Mouse (Mus musculus) midbrain, embryonic 10.5 days (tissue): ENCODE measurements around the gene Rab42. TPM values are rescaled to one million over a fixed set of nuclear protein-coding genes. Genes with fewer than 3 reads are reported as not detected.

Experiments used
- DNase-seq: peaks from one replicate; pipeline ENCODE4 v3.0.0-alpha.2; 2017; ENCODE audit warnings: low spot score
- H3K27ac ChIP-seq: fragments of 300-500 bp; sonication (generic); replicated peaks from 2 replicates; pipeline ENCODE4 v1.5.1; 2016; ENCODE audit warnings: mild to moderate bottlenecking
- H3K27me3 ChIP-seq: fragments of 300-500 bp; sonication (generic); 2 replicates; pipeline ENCODE4 v1.6.1; 2016; ENCODE audit warnings: low read depth, mild to moderate bottlenecking; ENCODE audit not compliant: poor library complexity, severe bottlenecking
- H3K36me3 ChIP-seq: fragments of 300-500 bp; sonication (generic); 2 replicates; pipeline ENCODE4 v1.6.1; 2016; ENCODE audit warnings: mild to moderate bottlenecking, moderate library complexity
- H3K4me1 ChIP-seq: fragments of 300-500 bp; sonication (generic); 2 replicates; pipeline ENCODE4 v1.6.1; 2016
- H3K4me3 ChIP-seq: fragments of 300-500 bp; sonication (generic); 2 replicates; pipeline ENCODE4 v1.5.1; 2016; ENCODE audit warnings: mild to moderate bottlenecking, moderate library complexity
- H3K9me3 ChIP-seq: fragments of 300-500 bp; sonication (generic); replicated peaks from 2 replicates; pipeline ENCODE4 v1.6.1; 2016; ENCODE audit warnings: mild to moderate bottlenecking
- WGBS: fragments of 180-500 bp; shearing (Covaris S2); methylation state at CpG from one replicate; pipeline ENCODE4 v1.1.7; 2016; 5-methylcytosine and 5-hydroxymethylcytosine counted together
- polyA plus RNA-seq: library from polyadenylated mRNA; unstranded; fragments of >200 nt; fragmentation: Nextera tagmentation; extraction: Ambion mirVana; gene quantifications from 2 replicates; pipeline ENCODE4 v1.2.1, GENCODE M21; 2016

The Rab42 gene
- polyA plus RNA-seq = 0.79 and 0.85 TPM in 2 replicates

DNA sequence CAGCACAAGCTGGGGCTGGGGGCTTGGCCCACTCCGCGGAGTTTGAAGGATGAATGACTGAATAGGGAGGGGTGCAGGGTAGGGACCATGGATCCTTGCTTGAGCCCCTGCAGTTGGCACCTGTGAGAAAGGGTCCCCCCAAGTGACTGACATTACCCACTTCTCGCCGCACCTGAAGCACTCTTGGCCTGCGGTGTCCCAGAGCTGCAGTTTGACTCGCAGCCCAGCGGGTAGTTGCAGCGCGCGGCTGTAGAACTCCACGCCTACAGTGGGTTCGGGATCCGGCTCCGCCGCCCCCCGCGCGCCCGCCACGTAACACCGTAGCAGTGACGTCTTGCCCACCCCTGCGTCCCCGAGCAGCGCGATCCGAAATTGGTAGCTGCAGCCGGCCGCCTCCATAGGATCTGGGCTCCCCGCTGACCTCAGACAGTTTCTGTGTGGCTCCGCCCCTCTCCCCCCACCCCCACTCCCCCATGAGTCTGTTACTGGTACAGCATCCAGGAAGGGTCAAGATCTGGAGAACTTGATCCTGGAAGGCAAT, at the start of gene Rab42:
Gene Rab42, minus strand, starts transcription at position 447 of the 541 bp plus-strand sequence.
- 2% methylated on average over 31 of the region's 31 CpGs for WGBS
- H3K27ac ChIP-seq = peak within 1 kb of the TSS; percentile 70
- no peaks in the 10 kb centered on the region for H3K36me3 ChIP-seq
- peaks cover 14% of the 10 kb centered on the region for H3K4me1 ChIP-seq
- no peaks in the 10 kb centered on the region for H3K9me3 ChIP-seq
- no peaks in the 10 kb centered on the region for H3K27me3 ChIP-seq
- DNase-seq = peak; percentile 64
- H3K4me3 ChIP-seq = peak within 1 kb of the TSS; percentile 59

DNA sequence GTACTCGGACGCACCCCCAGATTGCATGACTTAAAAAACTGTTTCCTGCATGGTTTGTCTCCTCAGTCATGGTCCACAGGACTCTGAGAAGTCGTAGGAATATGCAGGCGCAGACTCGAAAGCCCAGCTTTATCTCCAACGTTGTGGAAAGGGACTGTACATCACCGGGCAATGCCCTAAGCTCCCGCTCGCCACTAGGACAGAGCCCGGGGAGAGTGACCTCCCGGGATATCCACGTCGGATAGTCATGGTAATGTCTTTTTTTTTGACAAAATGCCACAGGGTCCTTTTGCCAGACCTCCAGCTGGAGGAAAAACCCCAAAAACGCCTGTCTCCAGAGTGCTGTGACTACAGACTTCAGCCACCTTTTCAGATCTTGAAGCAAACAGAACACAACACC, 49.6 kb upstream of the Rab42 start:
- peak; percentile 30 for DNase-seq
- H3K27me3 ChIP-seq = no peaks in the 10 kb centered on the region

DNA sequence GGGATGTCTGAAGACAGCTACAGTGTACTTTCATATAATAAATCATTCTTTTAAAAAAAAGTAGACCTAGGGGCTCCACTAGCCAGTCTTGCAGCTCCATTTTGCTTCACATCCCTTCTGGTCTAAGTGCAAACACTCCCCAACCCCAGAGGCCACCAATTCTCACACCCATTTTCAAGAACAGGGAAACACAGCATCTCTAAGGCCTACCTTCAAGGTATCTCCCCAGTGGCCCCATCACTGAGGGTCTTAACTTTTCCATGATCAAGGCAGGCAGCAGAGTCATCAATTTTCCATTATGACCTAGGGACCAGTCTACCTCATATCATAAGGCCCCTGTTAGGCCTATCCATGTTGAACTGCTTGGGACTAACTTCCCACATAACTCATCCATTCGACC, 48.2 kb upstream of the Rab42 start:
- peaks cover 30% of the 10 kb centered on the region for H3K4me1 ChIP-seq
- no peaks in the 10 kb centered on the region for H3K27me3 ChIP-seq
- H3K27ac ChIP-seq = no peak overlapping the region
- 35% methylated on average over 1 of the region's 1 CpGs for WGBS
- no peak for DNase-seq
- no peaks in the 10 kb centered on the region for H3K9me3 ChIP-seq
- H3K36me3 ChIP-seq = peaks cover 26% of the 10 kb centered on the region
- H3K4me3 ChIP-seq = peak overlapping the region; percentile 85

More for the DNA sequence above, 49.6 kb upstream of the Rab42 start:
- H3K27ac ChIP-seq = peak overlapping the region; percentile 94
- WGBS = under 1% methylated on average over 14 of the region's 14 CpGs
- H3K4me1 ChIP-seq = peaks cover 27% of the 10 kb centered on the region
- no peaks in the 10 kb centered on the region for H3K9me3 ChIP-seq
- H3K4me3 ChIP-seq = peak overlapping the region; percentile 85
- peaks cover 40% of the 10 kb centered on the region for H3K36me3 ChIP-seq

DNA sequence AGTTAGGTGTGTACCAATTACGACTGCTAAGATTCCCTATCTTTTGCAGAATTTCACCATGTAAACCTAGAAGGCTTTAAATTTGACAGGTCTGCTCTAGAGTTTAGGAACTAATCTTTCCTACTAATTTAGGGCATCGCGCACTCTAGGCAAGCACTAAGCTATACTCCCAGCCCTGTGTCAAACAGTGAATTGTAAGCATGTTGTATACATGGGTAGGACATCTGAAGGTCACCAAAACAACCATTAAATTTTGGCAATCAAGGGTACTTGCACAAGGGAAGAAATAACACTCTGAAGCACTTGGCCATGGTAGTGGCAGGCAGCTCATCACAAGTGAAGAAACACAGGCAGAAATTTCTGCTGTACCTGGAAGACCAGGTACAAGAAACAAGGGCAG, 47.7 kb upstream of the Rab42 start:
- Histone ChIP-seq H3K4me3 (peak overlapping the region; percentile 85), H3K9me3 (no peaks in the 10 kb centered on the region), H3K36me3 (peaks cover 21% of the 10 kb centered on the region), H3K4me1 (peaks cover 30% of the 10 kb centered on the region), H3K27ac (no peak overlapping the region), H3K27me3 (no peaks in the 10 kb centered on the region)
- DNase-seq = no peak
- 58% methylated on average over 3 of the region's 3 CpGs for WGBS

DNA sequence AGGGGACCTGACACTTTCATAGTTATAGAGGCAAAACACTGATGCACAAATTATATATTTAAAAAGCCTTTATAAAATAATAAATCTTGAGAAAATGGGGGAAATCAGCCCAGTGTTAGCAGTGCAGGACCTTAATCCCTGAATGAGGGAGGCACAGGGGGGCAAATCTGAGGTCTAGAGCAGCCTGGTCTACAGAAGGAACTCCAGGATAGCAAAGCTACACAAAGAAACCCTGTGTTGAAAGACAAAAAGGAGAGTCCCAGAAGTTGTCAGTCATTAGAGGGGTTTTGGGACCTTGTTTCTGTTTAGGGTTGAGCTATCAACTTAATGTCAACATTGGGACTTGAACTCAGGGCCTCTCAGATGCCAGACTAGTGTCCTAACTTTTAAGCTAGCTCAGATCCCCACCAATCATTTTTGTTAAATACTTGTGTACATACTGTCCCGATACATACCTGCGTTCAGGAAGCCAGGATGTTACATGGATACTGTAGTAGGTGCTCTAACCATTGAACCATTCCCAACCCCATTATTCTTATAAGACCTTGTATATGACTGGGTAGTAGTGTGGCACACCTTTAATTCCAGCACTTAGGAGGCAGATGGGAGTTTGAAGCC, 47.0 kb upstream of the Rab42 start:
- no peak for DNase-seq
- WGBS = 35% methylated on average over 2 of the region's 2 CpGs
- peaks cover 32% of the 10 kb centered on the region for H3K4me1 ChIP-seq

DNA sequence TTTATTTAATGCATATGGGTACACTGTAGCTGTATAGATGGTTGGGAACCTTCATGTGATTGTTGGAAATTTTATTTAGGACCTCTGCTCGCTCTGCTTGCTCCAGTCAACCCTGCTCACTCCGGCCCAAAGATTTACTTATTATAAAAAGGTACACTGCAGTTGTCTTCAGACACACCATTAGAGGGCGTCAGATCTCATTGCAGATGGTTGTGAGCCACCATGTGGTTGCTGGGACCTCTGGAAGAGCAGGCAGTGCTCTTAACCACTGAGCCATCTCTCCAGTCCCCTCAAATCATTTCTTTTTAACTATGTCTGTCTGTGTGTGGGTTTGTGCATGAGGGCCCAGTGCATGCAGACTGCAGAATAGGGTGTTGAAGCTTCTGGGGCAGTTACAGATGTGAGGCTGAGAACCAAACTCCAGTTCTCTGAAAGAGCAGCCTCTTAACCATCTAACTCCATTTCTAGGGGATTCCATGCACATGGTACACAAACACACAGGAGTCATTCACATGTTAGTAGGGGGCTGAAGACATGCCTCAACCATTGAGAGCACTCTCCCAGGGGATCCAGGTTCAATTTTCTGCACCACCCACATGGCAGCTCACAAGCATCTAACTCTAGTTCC, 46.4 kb upstream of the Rab42 start:
- 56% methylated on average over 3 of the region's 3 CpGs for WGBS
- Histone ChIP-seq H3K4me1 (peaks cover 38% of the 10 kb centered on the region), H3K4me3 (no peak overlapping the region), H3K27me3 (no peaks in the 10 kb centered on the region), H3K36me3 (peaks cover 19% of the 10 kb centered on the region), H3K9me3 (no peaks in the 10 kb centered on the region), H3K27ac (no peak overlapping the region)
- no peak for DNase-seq

More for the DNA sequence above, 47.0 kb upstream of the Rab42 start:
- H3K4me3 ChIP-seq = no peak overlapping the region
- H3K27ac ChIP-seq = no peak overlapping the region
- no peaks in the 10 kb centered on the region for H3K27me3 ChIP-seq
- H3K36me3 ChIP-seq = peaks cover 19% of the 10 kb centered on the region
- H3K9me3 ChIP-seq = no peaks in the 10 kb centered on the region

DNA sequence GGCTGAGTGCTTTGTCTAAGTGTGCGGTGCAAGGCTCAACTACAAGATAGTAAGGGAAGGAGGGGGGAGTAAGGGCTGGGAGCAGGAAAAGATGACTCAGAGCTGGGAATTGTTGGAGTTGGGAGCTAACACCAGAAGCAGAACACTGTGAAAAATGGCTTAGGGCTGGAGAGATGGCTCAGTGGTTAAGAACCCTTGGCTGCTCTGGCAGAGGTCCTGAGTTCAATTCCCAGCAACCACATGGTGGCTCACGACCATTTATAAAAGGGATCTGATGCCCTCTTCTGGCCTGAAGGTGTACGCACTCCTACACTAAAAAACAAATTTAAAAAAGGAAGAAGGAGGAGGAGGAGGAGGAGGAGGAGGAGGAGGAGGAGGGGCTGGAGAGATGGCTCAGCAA, 43.5 kb upstream of the Rab42 start:
- no peak overlapping the region for H3K27ac ChIP-seq
- H3K27me3 ChIP-seq = no peaks in the 10 kb centered on the region
- WGBS = 55% methylated on average over 3 of the region's 3 CpGs
- no peak overlapping the region for H3K4me3 ChIP-seq
- no peak for DNase-seq
- peaks cover 46% of the 10 kb centered on the region for H3K4me1 ChIP-seq
- H3K9me3 ChIP-seq = no peaks in the 10 kb centered on the region
- H3K36me3 ChIP-seq = peaks cover 29% of the 10 kb centered on the region

DNA sequence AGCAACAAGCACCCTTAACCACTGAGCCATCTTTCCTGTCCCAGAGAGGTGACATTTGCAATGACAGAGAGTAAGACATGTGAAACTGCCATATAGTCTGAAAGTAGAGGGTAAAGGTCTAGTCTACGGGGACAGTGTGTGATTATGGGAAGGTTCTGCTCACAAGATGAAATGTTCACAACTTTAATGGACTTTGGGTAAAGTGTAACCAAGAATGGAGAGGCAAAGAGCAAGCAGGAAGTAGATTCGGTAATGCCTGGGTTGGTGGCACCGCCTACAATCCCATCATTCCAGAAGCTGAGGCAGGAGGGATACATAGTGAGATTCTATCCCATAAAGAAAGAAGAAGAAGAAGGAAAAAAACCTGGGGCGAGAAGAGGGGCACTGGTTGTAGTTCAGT, 43.1 kb upstream of the Rab42 start:
- no peaks in the 10 kb centered on the region for H3K9me3 ChIP-seq
- DNase-seq = no peak
- WGBS = 85% methylated on average over 4 of the region's 4 CpGs
- peaks cover 29% of the 10 kb centered on the region for H3K36me3 ChIP-seq
- H3K27me3 ChIP-seq = no peaks in the 10 kb centered on the region
- H3K4me1 ChIP-seq = peaks cover 42% of the 10 kb centered on the region
- H3K4me3 ChIP-seq = no peak overlapping the region
- H3K27ac ChIP-seq = no peak overlapping the region

DNA sequence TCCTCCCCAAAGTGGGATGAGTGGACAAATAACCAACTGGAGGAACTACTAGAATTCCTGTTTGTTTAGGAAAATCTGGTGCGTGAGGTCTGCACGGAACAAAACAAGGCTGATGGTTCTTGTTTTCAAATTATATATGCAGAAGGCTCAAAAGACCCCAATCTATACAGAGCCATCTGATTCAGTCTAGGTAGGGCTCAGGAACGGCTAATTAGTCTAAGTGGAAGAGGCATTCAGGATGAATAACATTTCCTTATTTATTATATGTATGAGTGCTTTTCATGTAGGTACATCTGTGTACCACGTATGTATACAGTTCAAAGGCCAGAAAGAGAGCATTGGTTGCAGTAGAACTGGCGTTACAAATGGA, 42.6 kb upstream of the Rab42 start:
- Histone ChIP-seq H3K36me3 (peaks cover 28% of the 10 kb centered on the region), H3K27me3 (no peaks in the 10 kb centered on the region), H3K4me3 (peak overlapping the region; percentile 86), H3K4me1 (peaks cover 38% of the 10 kb centered on the region), H3K27ac (peak overlapping the region; percentile 97; the same call in 1 of the 2 replicates), H3K9me3 (no peaks in the 10 kb centered on the region)
- DNase-seq = no peak
- WGBS = 46% methylated on average over 5 of the region's 5 CpGs

DNA sequence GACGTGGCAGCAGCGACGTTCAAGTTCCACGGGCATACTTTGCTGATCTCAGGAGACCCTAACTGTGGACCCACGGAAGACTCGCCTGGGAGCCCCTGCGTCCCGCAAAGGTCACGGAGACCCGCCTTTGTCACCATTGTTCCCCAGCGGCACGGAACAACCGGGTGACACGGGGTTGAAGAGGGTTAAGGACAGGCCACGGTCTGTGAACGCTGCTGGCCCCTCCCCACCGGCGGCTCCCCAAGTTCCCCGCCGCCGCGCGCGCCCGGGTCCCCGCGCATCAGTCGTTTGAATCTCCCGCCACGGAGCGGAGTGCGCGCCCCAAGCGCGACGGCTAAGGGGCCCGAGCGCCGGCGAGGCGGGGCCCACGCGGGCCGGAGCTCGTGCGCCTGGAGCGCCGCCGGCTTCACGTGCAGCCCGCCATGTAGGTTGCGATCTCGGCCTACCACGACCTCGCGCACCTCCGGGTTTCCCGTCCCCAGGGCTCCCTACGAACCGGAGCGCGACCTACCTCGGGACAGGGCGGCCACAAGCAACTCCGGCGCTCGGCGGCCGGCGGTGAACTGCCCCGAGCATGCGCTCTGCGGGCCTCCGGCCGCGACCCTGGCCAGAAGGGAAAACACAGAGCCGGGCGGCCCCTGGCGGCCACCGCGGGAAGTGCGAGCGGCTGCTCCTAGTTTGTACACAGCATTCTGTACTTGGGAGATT, 42.1 kb upstream of the Rab42 start:
- peak; percentile 95 for DNase-seq
- Histone ChIP-seq H3K27ac (peak overlapping the region; percentile 97), H3K27me3 (no peaks in the 10 kb centered on the region), H3K4me3 (peak overlapping the region; percentile 86), H3K36me3 (peaks cover 29% of the 10 kb centered on the region), H3K4me1 (peaks cover 37% of the 10 kb centered on the region), H3K9me3 (no peaks in the 10 kb centered on the region)
- WGBS = under 1% methylated on average over 83 of the region's 83 CpGs

DNA sequence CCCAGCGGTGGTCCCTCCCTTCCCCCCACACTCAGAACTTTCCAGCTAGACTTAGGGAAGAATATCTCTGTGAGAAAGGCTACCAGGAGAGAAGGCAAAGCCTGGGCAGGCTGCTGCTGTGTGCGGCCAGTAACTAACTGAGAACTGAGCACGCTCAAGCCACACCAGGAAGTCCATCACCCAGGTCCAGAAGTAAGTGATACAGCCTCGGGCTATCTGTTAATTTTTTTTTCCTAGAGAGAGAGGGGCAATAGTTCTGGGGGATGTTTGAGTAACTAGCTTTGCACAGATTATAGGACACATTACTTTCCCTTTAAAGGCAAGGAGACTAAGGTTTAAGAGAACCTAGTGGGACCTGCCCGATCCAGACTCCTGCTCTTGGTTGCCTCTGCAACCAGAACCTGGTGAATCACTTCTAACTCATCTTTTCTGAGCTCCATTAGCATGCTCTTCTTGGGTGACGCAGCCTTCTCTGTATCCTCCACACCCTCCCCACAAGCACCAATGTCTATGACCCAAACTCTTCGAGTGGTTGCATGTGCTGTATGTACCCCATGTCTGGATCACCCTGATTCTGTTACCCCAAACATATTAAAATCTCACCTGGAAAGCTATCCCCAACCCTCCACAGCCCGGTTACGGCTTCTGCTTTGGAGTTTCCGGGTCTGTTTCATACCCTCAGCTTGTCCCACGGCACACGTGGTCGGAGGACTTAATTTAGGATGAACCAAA, 41.4 kb upstream of the Rab42 start:
- DNase-seq = no peak
- Histone ChIP-seq H3K4me1 (peaks cover 37% of the 10 kb centered on the region), H3K4me3 (peak overlapping the region; percentile 86), H3K9me3 (no peaks in the 10 kb centered on the region), H3K27me3 (no peaks in the 10 kb centered on the region), H3K36me3 (peaks cover 36% of the 10 kb centered on the region), H3K27ac (peak overlapping the region; percentile 97)
- 13% methylated on average over 13 of the region's 13 CpGs for WGBS

DNA sequence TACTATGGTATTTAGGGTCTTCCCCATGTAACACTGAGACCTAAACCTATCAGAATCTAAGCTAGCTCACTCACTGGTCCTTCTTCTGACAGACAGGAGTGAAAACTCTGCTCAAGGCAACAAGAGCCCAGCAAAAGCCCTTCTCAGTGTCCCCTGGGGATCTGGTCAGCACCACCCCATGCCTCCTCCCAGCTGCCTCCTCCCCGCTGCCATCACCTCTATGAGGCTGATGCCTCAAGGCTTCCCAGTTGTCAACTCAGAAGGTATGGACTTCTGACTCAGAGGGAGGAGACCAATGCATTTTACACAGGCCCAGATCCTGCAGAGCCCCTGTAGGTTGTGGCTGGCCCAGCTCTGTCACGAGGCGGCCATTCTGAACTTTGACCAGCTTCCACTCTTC, 38.3 kb upstream of the Rab42 start:
- 83% methylated on average over 3 of the region's 3 CpGs for WGBS
- H3K4me1 ChIP-seq = peaks cover 31% of the 10 kb centered on the region
- H3K9me3 ChIP-seq = no peaks in the 10 kb centered on the region
- H3K27me3 ChIP-seq = no peaks in the 10 kb centered on the region
- H3K4me3 ChIP-seq = no peak overlapping the region
- no peak overlapping the region for H3K27ac ChIP-seq
- peaks cover 67% of the 10 kb centered on the region for H3K36me3 ChIP-seq
- no peak for DNase-seq
